Comparison of ENCODE assay signal across 8 mouse cellular contexts in genomic region chr8:85035728-85036310, GRCm38 (mm10). TPM values are rescaled to one million over a fixed set of nuclear protein-coding genes. Genes with fewer than 3 reads are reported as not detected.
DNase-seq lines count a peak whose midpoint lies in the region; ATAC-seq and TF ChIP-seq lines count a peak whose summit lies in the region.

No protein-coding gene starts in this region.

- ATAC-seq in hindbrain, embryonic 11.5 days (ENCODE audit: low FRiP score): peak; percentile 4
- peak; percentile 3; the same call in 1 of the 2 replicates for ATAC-seq in neural tube, embryonic 14.5 days (ENCODE audit: low read depth)

- peak overlapping the region; percentile 93 for H3K4me3 ChIP-seq in lung, adult 2 months (replicated peaks; ENCODE audit: extremely low read depth, low read depth, low read length)
- peak overlapping the region; percentile 84 for H3K4me3 ChIP-seq in brown adipose tissue, adult 24 weeks (ENCODE audit: insufficient read depth, low read depth, low read length)
- peak overlapping the region; percentile 79 for H3K4me3 ChIP-seq in hindbrain, embryonic 11.5 days (ENCODE audit: low read depth, low read length)
- H3K4me3 ChIP-seq in liver, adult 2 months (ENCODE audit: insufficient read depth, low read depth, low read length): peak overlapping the region; percentile 67
- peak overlapping the region; percentile 77 for H3K4me3 ChIP-seq in neural tube, embryonic 14.5 days (ENCODE audit: low read depth, low read length)

- H3K4me2 ChIP-seq in hindbrain, embryonic 11.5 days (replicated peaks; ENCODE audit: low read depth, low read length): peak overlapping the region; percentile 89
- H3K4me2 ChIP-seq in neural tube, embryonic 14.5 days (ENCODE audit: low read depth, low read length): peak overlapping the region; percentile 96

- H3K79me2 ChIP-seq in liver, adult 2 months (ENCODE audit: control insufficient read depth, insufficient read depth, low read length): peaks cover 14% of the 10 kb centered on the region; the same call in 1 of the 2 replicates

- DNase-seq in lung, adult 2 months: peak; percentile 30
- no peak for DNase-seq in lung, adult 18-20 months
- peak; percentile 36 for DNase-seq in hindbrain, embryonic 11.5 days (ENCODE audit: low spot score)
- DNase-seq in liver, adult 2 months (ENCODE audit: extremely low read depth, low read depth, low spot score): peak; percentile 67
- DNase-seq in retina, postnatal 1 day: no peak
- DNase-seq in right cerebral cortex, postnatal 4 days: no peak

- peak overlapping the region; percentile 64 for H3K27ac ChIP-seq in brown adipose tissue, adult 24 weeks (replicated peaks; ENCODE audit: low read depth, low read length)
- peak overlapping the region; percentile 88 for H3K27ac ChIP-seq in hindbrain, embryonic 11.5 days (ENCODE audit: low read depth, low read length)
- peak overlapping the region; percentile 95 for H3K27ac ChIP-seq in liver, adult 2 months (replicated peaks; ENCODE audit: insufficient read depth, low read depth, low read length)
- peak overlapping the region; percentile 96 for H3K27ac ChIP-seq in neural tube, embryonic 14.5 days (ENCODE audit: low read depth, low read length)

- WGBS in lung, adult 2 months: under 1% methylated on average over 15 of the region's 15 CpGs
- WGBS in hindbrain, embryonic 11.5 days: 2% methylated on average over 15 of the region's 15 CpGs
- WGBS in liver, adult 2 months: under 1% methylated on average over 15 of the region's 15 CpGs
- WGBS in neural tube, embryonic 14.5 days: 1% methylated on average over 15 of the region's 15 CpGs

- no peaks in the 10 kb centered on the region for H3K9me3 ChIP-seq in hindbrain, embryonic 11.5 days (ENCODE audit: control insufficient read depth, low read length)
- H3K9me3 ChIP-seq in neural tube, embryonic 14.5 days (ENCODE audit: control insufficient read depth, low read length): no peaks in the 10 kb centered on the region

- TF ChIP-seq CTCF in lung, adult 2 months (IDR thresholded peaks at IDR 0.05; ENCODE audit: insufficient read depth, low read length): no peak
- no peak for TF ChIP-seq CTCF in liver, adult 2 months (IDR thresholded peaks at IDR 0.05; ENCODE audit: low read depth, low read length)

- no peak for TF ChIP-seq POLR2A in lung, adult 2 months (IDR thresholded peaks at IDR 0.05; ENCODE audit: borderline replicate concordance, extremely low read depth, low read depth, low read length)
- TF ChIP-seq POLR2A in liver, adult 2 months (IDR thresholded peaks at IDR 0.05; ENCODE audit: extremely low read depth, insufficient read depth, low read length): no peak

- H3K4me1 ChIP-seq in lung, adult 2 months (ENCODE audit: control insufficient read depth, insufficient read depth, low read length): peaks cover 13% of the 10 kb centered on the region
- H3K4me1 ChIP-seq in brown adipose tissue, adult 24 weeks (ENCODE audit: control insufficient read depth, insufficient read depth, insufficient read length, low read length): peaks cover 6% of the 10 kb centered on the region; the same call in 1 of the 2 replicates
- H3K4me1 ChIP-seq in hindbrain, embryonic 11.5 days (replicated peaks; ENCODE audit: control insufficient read depth, insufficient read depth, low read length): peaks cover 6% of the 10 kb centered on the region; the same call in 1 of the 2 replicates
- H3K4me1 ChIP-seq in liver, adult 2 months (ENCODE audit: control insufficient read depth, insufficient read depth, low read length): peaks cover 20% of the 10 kb centered on the region
- peaks cover 24% of the 10 kb centered on the region for H3K4me1 ChIP-seq in neural tube, embryonic 14.5 days (ENCODE audit: control insufficient read depth, insufficient read depth, low read length)

- no peaks in the 10 kb centered on the region for H3K27me3 ChIP-seq in hindbrain, embryonic 11.5 days (ENCODE audit: control insufficient read depth, insufficient read depth, low read length)
- no peaks in the 10 kb centered on the region for H3K27me3 ChIP-seq in liver, adult 2 months (ENCODE audit: control insufficient read depth, insufficient read depth, low read length)
- H3K27me3 ChIP-seq in neural tube, embryonic 14.5 days (ENCODE audit: control insufficient read depth, insufficient read depth, low read length): no peaks in the 10 kb centered on the region

- no peaks in the 10 kb centered on the region for H3K36me3 ChIP-seq in hindbrain, embryonic 11.5 days (ENCODE audit: control insufficient read depth, insufficient read depth, low read length)
- H3K36me3 ChIP-seq in liver, adult 2 months (ENCODE audit: control insufficient read depth, insufficient read depth, low read length): peaks cover 2% of the 10 kb centered on the region
- peaks cover 19% of the 10 kb centered on the region for H3K36me3 ChIP-seq in neural tube, embryonic 14.5 days (ENCODE audit: control insufficient read depth, insufficient read depth, low read length)

- peak overlapping the region; percentile 74 for H3K9ac ChIP-seq in hindbrain, embryonic 11.5 days (ENCODE audit: low read depth, low read length)
- peak overlapping the region; percentile 82 for H3K9ac ChIP-seq in liver, adult 2 months (ENCODE audit: low read depth, low read length)
- H3K9ac ChIP-seq in neural tube, embryonic 14.5 days (replicated peaks; ENCODE audit: low read depth, low read length): peak overlapping the region; percentile 87

RNA-seq across cellular contexts. Expression of gene Tnpo2, which starts 0.9 kb away (rescaled TPM):
- 49.1 and 68.3 TPM in 2 replicates for polyA plus RNA-seq in lung, adult 2 months (2012; rRNA removed)
- 28.4 and 33.5 TPM in 2 replicates for polyA plus RNA-seq in brown adipose tissue, adult 24 weeks (2012; ENCODE audit: insufficient read depth, insufficient read length, missing spikeins)
- polyA plus RNA-seq in hindbrain, embryonic 11.5 days (2014; fragmentation: Nextera tagmentation; extraction: Ambion mirVana): 18.8 and 24.6 TPM in 2 replicates
- 15.4 and 23.3 TPM in 2 replicates for total RNA-seq in liver, adult 2 months (2014; rRNA removed)
- 28.8 and 33.1 TPM in 2 replicates for polyA plus RNA-seq in liver, adult 2 months (2012; rRNA removed)
- 30.8 and 45.8 TPM in 2 replicates for polyA plus RNA-seq in neural tube, embryonic 14.5 days (2014; fragmentation: Nextera tagmentation; extraction: Ambion mirVana)

RNA-seq across cellular contexts. Expression of gene Trir, which starts 9.2 kb away (rescaled TPM):
- 96.9 and 99.1 TPM in 2 replicates for polyA plus RNA-seq in lung, adult 2 months (2012; rRNA removed)
- polyA plus RNA-seq in brown adipose tissue, adult 24 weeks (2012; ENCODE audit: insufficient read depth, insufficient read length, missing spikeins): 68.4 and 68.5 TPM in 2 replicates
- polyA plus RNA-seq in hindbrain, embryonic 11.5 days (2014; fragmentation: Nextera tagmentation; extraction: Ambion mirVana): 180 and 186 TPM in 2 replicates
- 83.2 and 94.1 TPM in 2 replicates for total RNA-seq in liver, adult 2 months (2014; rRNA removed)
- polyA plus RNA-seq in liver, adult 2 months (2012; rRNA removed): 69.5 and 80.8 TPM in 2 replicates
- polyA plus RNA-seq in neural tube, embryonic 14.5 days (2014; fragmentation: Nextera tagmentation; extraction: Ambion mirVana): 153 and 161 TPM in 2 replicates

RNA-seq across cellular contexts. Expression of gene Asna1, which starts 10.7 kb away (rescaled TPM):
- polyA plus RNA-seq in lung, adult 2 months (2012; rRNA removed): 87.2 and 128 TPM in 2 replicates
- polyA plus RNA-seq in brown adipose tissue, adult 24 weeks (2012; ENCODE audit: insufficient read depth, insufficient read length, missing spikeins): 113 and 117 TPM in 2 replicates
- 134 TPM in 2 replicates for polyA plus RNA-seq in hindbrain, embryonic 11.5 days (2014; fragmentation: Nextera tagmentation; extraction: Ambion mirVana)
- 30.3 and 33.8 TPM in 2 replicates for total RNA-seq in liver, adult 2 months (2014; rRNA removed)
- polyA plus RNA-seq in liver, adult 2 months (2012; rRNA removed): 60.0 and 71.6 TPM in 2 replicates
- polyA plus RNA-seq in neural tube, embryonic 14.5 days (2014; fragmentation: Nextera tagmentation; extraction: Ambion mirVana): 119 and 128 TPM in 2 replicates

RNA-seq across cellular contexts. Expression of gene Best2, which starts 21.5 kb away (rescaled TPM):
- polyA plus RNA-seq in lung, adult 2 months (2012; rRNA removed): 0.13 and 0.23 TPM in 2 replicates
- not detected in 2 replicates for polyA plus RNA-seq in brown adipose tissue, adult 24 weeks (2012; ENCODE audit: insufficient read depth, insufficient read length, missing spikeins)
- polyA plus RNA-seq in hindbrain, embryonic 11.5 days (2014; fragmentation: Nextera tagmentation; extraction: Ambion mirVana): not detected in 2 replicates
- not detected in 2 replicates for total RNA-seq in liver, adult 2 months (2014; rRNA removed)
- 0.06 TPM in 1 of 2 replicates, not detected in the other for polyA plus RNA-seq in liver, adult 2 months (2012; rRNA removed)
- polyA plus RNA-seq in neural tube, embryonic 14.5 days (2014; fragmentation: Nextera tagmentation; extraction: Ambion mirVana): 0.12 TPM in 1 of 2 replicates, not detected in the other

RNA-seq across cellular contexts. Expression of gene Fbxw9, which starts 24.0 kb away (rescaled TPM):
- polyA plus RNA-seq in lung, adult 2 months (2012; rRNA removed): 42.5 and 44.7 TPM in 2 replicates
- polyA plus RNA-seq in brown adipose tissue, adult 24 weeks (2012; ENCODE audit: insufficient read depth, insufficient read length, missing spikeins): 3.0 and 4.1 TPM in 2 replicates
- 27.2 and 27.4 TPM in 2 replicates for polyA plus RNA-seq in hindbrain, embryonic 11.5 days (2014; fragmentation: Nextera tagmentation; extraction: Ambion mirVana)
- total RNA-seq in liver, adult 2 months (2014; rRNA removed): 19.9 and 21.9 TPM in 2 replicates
- 55.2 and 75.4 TPM in 2 replicates for polyA plus RNA-seq in liver, adult 2 months (2012; rRNA removed)
- polyA plus RNA-seq in neural tube, embryonic 14.5 days (2014; fragmentation: Nextera tagmentation; extraction: Ambion mirVana): 57.0 and 66.3 TPM in 2 replicates

Comparison
In these comparisons a context has a peak if more than half of its experiments do, and no peak if none do; other contexts are left out.
1. DNase-seq: peak in lung, adult 2 months (single experiment), hindbrain, embryonic 11.5 days (single experiment) and liver, adult 2 months (single experiment); none in lung, adult 18-20 months (0 of 2), retina, postnatal 1 day (single experiment) and right cerebral cortex, postnatal 4 days (single experiment).
2. Peak in every context shown above with its lines, with median percentiles within 50 percentile points of each other: H3K4me3 ChIP-seq, H3K27ac ChIP-seq and H3K9ac ChIP-seq.